Mouse (Mus musculus) erythroblast, embryonic 14.5 days (primary cell): ENCODE data around the gene Rasl11b.

Experiments used
- GATA1 ChIP-seq: IDR thresholded peaks from 2 replicates; pipeline ENCODE4 v1.6.1; 2012; ENCODE audit warnings: low read length, inconsistent platforms, mixed read lengths
- TAL1 ChIP-seq: IDR thresholded peaks from 3 replicates; pipeline ENCODE4 v1.6.1; 2012; ENCODE audit warnings: low read length, inconsistent platforms, mixed read lengths

GRCm38 (mm10) chr5:74188886-74189285 is 6.2 kb upstream of the Rasl11b start:
- TF ChIP-seq GATA1 (no peak), TAL1 (no peak)
